Mouse (Mus musculus) forebrain, embryonic 11.5 days (tissue): ENCODE results near the gene Pitpna. TPM values are rescaled to one million over a fixed set of nuclear protein-coding genes. Genes with fewer than 3 reads are reported as not detected.
"Not testable (repeated sequence)": the region's sequence is repeated elsewhere in the genome, so short reads cannot be mapped to it uniquely, and the experiment has no call there.

ENCODE experiments used
- ATAC-seq: fragments of 200-750 bp; cut with Nextera tagmentation; replicated peaks from 2 replicates; pipeline ENCODE4 v1.8.0; 2017; ENCODE audit warnings: moderate TSS enrichment; ENCODE audit not compliant: low FRiP score
- DNase-seq: peaks from one replicate; pipeline ENCODE4 v3.0.0-alpha.2; 2017; ENCODE audit warnings: low spot score
- H3K27ac ChIP-seq: fragments of 300-500 bp; sonication (generic); 2 replicates; pipeline ENCODE4 v1.5.1; 2014; ENCODE audit warnings: low read depth, low read length
- H3K27me3 ChIP-seq: fragments of 300-500 bp; sonication (generic); 2 replicates; pipeline ENCODE4 v1.6.1; 2014; ENCODE audit warnings: mild to moderate bottlenecking, low read length, mixed read lengths; ENCODE audit not compliant: control insufficient read depth, insufficient read depth
- H3K36me3 ChIP-seq: fragments of 300-500 bp; sonication (generic); 2 replicates; pipeline ENCODE4 v1.6.1; 2014; ENCODE audit warnings: mild to moderate bottlenecking, low read length, moderate library complexity, mixed read lengths; ENCODE audit not compliant: control insufficient read depth, insufficient read depth
- H3K4me1 ChIP-seq: fragments of 300-500 bp; sonication (generic); replicated peaks from 2 replicates; pipeline ENCODE4 v1.6.1; 2014; ENCODE audit warnings: low read length, mixed read lengths; ENCODE audit not compliant: control insufficient read depth, insufficient read depth
- H3K4me2 ChIP-seq: fragments of 300-500 bp; sonication (generic); 2 replicates; pipeline ENCODE4 v1.6.1; 2014; ENCODE audit warnings: low read depth, mild to moderate bottlenecking, low read length, moderate library complexity, mixed read lengths; ENCODE audit not compliant: severe bottlenecking
- H3K4me3 ChIP-seq: fragments of 300-500 bp; sonication (generic); 2 replicates; pipeline ENCODE4 v1.5.1; 2014; ENCODE audit warnings: low read depth, low read length
- H3K9ac ChIP-seq: fragments of 300-500 bp; sonication (generic); 2 replicates; pipeline ENCODE4 v1.6.1; 2014; ENCODE audit warnings: low read length
- H3K9me3 ChIP-seq: fragments of 300-500 bp; sonication (generic); 2 replicates; pipeline ENCODE4 v1.6.1; 2016; ENCODE audit warnings: low read length, mixed read lengths; ENCODE audit not compliant: control insufficient read depth
- whole genome bisulfite sequencing: fragments of 180-500 bp; shearing (Covaris S2); extraction: QIAGEN DNeasy Blood & Tissue Kit; methylation state at CpG from one replicate; pipeline ENCODE4 v1.1.7; 2014; 5-methylcytosine and 5-hydroxymethylcytosine counted together
- polyA plus RNA-seq: library from polyadenylated mRNA; unstranded; fragments of >200 nt; fragmentation: Nextera tagmentation; extraction: Ambion mirVana; gene quantifications from 2 replicates; pipeline ENCODE4 v1.2.1, GENCODE M21; 2014

The Pitpna gene
- polyA plus RNA-seq, 1 experiment from 2014 or later: 79.5 TPM

DNA sequence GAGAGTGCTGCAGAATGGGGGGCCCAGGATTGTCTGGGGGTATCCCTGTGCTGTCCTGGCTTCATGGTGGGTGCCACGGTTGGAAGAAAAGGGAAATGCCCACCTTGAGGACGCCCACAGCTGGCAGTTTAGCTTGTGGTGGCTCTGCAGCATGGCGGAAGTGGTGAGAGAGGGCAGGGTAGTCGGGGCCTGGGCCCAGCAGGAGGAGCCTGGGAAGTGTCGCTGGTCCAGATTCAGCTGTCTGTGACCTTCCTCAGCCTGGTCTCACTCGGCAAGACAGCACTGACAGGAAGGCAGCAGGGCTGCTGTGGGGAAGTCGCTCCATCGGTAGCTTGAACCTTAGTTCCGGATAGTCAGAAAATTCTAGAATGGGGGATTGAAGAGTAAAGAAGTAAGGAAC lies 6.5 kb downstream of the Pitpna start:
- Histone ChIP-seq H3K9ac (no peak overlapping the region), H3K27me3 (no peaks in the 10 kb centered on the region), H3K27ac (no peak overlapping the region), H3K4me1 (no peaks in the 10 kb centered on the region; the same call in 1 of the 2 replicates), H3K4me3 (no peak overlapping the region), H3K9me3 (no peaks in the 10 kb centered on the region), H3K36me3 (no peaks in the 10 kb centered on the region; the same call in none of the 2 replicates), H3K4me2 (no peak overlapping the region)
- no peak for DNase-seq
- WGBS: 85% methylated on average over 9 of the region's 9 CpGs
- no peak for ATAC-seq

DNA sequence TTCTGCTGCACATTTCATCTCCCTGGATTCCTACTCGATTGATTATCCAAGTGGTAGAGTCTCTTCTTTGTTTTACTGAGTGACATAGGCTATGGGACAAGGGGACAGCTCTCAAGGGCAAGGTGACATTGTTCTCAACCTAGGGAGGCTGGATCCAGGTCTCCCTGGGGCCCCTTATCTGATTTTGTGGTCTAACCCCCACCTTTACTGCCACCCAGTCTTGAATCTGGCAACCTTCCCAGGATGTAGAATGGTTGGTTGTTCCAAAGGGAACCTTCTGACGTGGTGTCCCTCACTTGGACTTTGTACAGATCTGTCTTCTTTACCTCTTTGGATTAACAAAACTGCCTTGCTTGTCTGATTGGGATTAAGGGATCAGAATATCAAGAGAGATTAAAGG lies 7.5 kb downstream of the Pitpna start:
- DNase-seq: no peak
- H3K4me3 ChIP-seq: no peak overlapping the region
- H3K27ac ChIP-seq: no peak overlapping the region
- no peak overlapping the region for H3K9ac ChIP-seq
- no peaks in the 10 kb centered on the region for H3K27me3 ChIP-seq
- no peak overlapping the region for H3K4me2 ChIP-seq
- no peaks in the 10 kb centered on the region; the same call in 1 of the 2 replicates for H3K36me3 ChIP-seq
- no peaks in the 10 kb centered on the region for H3K9me3 ChIP-seq
- WGBS: 62% methylated on average over 2 of the region's 2 CpGs
- no peaks in the 10 kb centered on the region for H3K4me1 ChIP-seq
- ATAC-seq: no peak

DNA sequence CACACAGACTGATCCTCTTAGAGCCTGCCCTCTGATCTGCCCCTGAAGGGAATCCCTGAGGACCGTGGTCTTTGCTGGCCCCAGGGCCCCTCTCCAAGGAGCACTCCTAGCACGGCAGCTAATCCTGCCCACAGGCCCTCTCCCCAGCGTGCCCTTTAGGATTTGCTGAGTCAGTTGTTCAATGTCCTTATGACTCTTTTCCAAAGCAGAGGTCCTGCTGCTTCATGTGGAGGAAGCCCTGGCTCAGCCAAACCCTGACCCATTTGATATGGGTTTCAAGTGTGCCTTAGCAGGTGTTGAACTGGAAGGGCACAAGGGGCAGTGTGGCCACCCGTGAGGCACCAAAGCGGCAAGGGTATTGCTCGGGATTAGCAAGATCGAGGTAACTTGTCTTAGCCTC lies 7.9 kb downstream of the Pitpna start:
- H3K9me3 ChIP-seq: no peaks in the 10 kb centered on the region
- DNase-seq: no peak
- no peaks in the 10 kb centered on the region for H3K4me1 ChIP-seq
- no peak overlapping the region for H3K27ac ChIP-seq
- H3K9ac ChIP-seq: no peak overlapping the region
- H3K4me2 ChIP-seq: no peak overlapping the region
- H3K27me3 ChIP-seq: no peaks in the 10 kb centered on the region
- ATAC-seq: no peak
- no peak overlapping the region for H3K4me3 ChIP-seq
- H3K36me3 ChIP-seq: no peaks in the 10 kb centered on the region; the same call in 1 of the 2 replicates
- 53% methylated on average over 7 of the region's 7 CpGs for WGBS

DNA sequence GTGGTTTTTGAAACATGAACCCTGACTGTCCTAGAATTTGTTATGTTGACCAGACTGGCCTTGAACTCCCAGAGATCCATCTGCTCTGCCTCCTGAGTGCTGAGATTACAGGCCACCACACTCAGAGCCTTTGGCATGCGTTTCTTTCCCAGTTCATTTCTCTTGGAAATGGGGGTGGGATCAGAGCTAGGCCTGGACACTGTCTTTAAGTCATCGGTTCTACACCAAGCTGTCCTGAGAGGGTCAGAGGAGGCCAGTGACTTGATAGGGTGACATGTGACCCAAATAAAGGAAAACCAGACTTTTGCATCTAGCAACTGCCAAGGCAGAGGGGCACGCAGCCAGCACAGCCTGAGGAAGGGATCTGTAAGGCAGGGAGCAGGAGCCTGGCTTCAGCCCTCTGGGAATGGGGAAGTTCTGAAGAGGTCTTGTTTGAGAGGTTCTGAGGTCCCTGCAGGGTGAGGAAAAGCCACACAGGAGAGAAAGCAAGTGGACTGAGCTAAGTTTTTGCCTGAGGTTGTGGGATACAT lies 8.9 kb downstream of the Pitpna start:
- H3K4me1 ChIP-seq: no peaks in the 10 kb centered on the region
- ATAC-seq (no peak), DNase-seq (no peak)
- no peak overlapping the region for H3K4me2 ChIP-seq
- no peak overlapping the region for H3K4me3 ChIP-seq
- no peak overlapping the region for H3K9ac ChIP-seq
- H3K9me3 ChIP-seq: no peaks in the 10 kb centered on the region
- no peak overlapping the region for H3K27ac ChIP-seq
- H3K27me3 ChIP-seq: no peaks in the 10 kb centered on the region
- WGBS: 88% methylated on average over 3 of the region's 3 CpGs
- peaks cover 2% of the 10 kb centered on the region for H3K36me3 ChIP-seq

DNA sequence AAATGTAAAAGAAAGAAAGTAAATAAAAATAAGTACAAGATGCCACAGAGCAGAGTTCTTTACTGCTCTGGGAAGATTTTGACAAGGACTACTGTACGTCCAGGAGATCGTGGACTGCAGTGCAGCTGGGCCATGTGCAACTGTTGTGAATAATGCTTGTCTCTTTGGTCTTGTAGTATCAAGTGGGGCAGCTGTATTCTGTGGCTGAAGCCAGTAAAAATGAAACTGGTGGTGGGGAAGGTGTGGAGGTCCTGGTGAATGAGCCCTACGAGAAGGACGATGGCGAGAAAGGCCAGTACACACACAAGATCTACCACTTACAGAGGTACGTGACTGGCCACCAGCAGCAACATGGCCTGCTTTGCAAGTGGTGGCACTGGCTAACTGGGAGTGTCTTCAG lies 10.1 kb downstream of the Pitpna start:
- H3K4me1 ChIP-seq: no peaks in the 10 kb centered on the region
- H3K4me3 ChIP-seq: no peak overlapping the region
- no peak for ATAC-seq
- WGBS: 93% methylated on average over 6 of the region's 6 CpGs
- H3K27me3 ChIP-seq: no peaks in the 10 kb centered on the region
- H3K4me2 ChIP-seq: no peak overlapping the region
- H3K36me3 ChIP-seq: peaks cover 2% of the 10 kb centered on the region
- no peak overlapping the region for H3K27ac ChIP-seq
- no peaks in the 10 kb centered on the region for H3K9me3 ChIP-seq
- DNase-seq: no peak
- no peak overlapping the region for H3K9ac ChIP-seq

DNA sequence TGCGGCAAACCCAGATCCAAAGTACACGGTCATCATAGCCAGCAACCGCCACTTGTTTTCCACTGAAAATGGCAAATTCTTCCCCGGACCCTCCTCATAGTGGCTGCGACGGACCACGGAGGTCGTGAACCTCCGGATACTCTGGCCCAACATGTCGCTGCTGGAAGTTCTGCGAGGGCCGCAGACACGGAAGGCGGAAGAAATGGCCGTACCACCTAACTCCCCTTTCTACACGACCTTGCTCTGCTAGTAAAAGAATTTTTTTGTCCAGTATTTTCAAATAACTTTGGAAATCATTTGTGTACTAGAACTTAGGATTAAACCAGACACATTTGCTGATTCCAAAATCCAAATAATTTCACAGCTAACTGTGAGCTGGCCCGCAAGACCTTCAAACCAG lies 11.9 kb downstream of the Pitpna start:
- H3K36me3 ChIP-seq, H3K4me1 ChIP-seq, H3K27ac ChIP-seq, DNase-seq, ATAC-seq, H3K4me3 ChIP-seq, H3K27me3 ChIP-seq, H3K4me2 ChIP-seq, H3K9me3 ChIP-seq, H3K9ac ChIP-seq: not testable (repeated sequence)
- 92% methylated on average over 17 of the region's 17 CpGs for WGBS

DNA sequence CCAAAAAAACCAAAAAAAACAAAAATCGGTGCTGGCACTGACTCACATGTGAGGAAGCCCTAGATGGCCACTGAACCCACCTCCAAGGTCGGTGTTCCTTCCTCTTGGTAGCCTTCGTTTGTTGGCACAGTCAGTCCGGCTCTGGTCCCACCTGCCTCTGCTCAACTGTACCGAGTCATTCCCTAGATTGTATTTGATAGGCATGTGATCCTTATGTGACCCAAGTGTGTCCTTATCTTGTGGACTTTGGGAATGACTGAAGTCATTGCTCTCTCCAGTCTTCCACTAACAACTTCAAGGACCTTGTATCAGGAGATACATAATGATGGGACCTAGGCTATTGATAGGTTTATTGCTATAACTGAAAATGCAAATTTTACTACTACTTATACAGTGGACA lies 16.9 kb downstream of the Pitpna start:
- WGBS: 87% methylated on average over 5 of the region's 5 CpGs
- Histone ChIP-seq H3K27ac (no peak overlapping the region), H3K4me3 (no peak overlapping the region), H3K9me3 (no peaks in the 10 kb centered on the region), H3K9ac (no peak overlapping the region), H3K4me1 (no peaks in the 10 kb centered on the region), H3K4me2 (no peak overlapping the region), H3K27me3 (no peaks in the 10 kb centered on the region), H3K36me3 (peaks cover 2% of the 10 kb centered on the region)
- DNase-seq: no peak
- ATAC-seq: no peak

DNA sequence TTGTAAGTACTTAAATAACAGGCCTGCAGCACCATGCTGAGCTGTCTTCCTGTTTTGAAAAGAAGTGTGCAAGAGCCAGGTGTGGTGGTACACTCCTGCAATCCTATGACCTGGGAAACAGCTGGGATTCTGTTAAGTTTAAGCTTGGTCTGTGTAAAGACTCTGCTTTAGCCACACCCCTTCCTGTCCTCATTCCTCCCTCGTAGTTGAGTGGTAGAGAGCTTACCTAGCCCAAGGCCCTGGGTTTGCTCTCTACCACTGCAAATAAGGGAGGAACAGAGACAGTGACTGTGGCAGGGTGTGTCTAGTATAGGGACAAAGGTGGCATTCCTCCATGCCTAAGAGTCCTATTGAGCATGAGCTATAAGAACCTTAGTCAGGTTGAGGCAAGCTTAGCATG lies 17.4 kb downstream of the Pitpna start:
- H3K4me2 ChIP-seq: no peak overlapping the region
- no peak for ATAC-seq
- H3K4me1 ChIP-seq: no peaks in the 10 kb centered on the region
- 77% methylated on average over 1 of the region's 1 CpGs for WGBS
- H3K27ac ChIP-seq: no peak overlapping the region
- no peaks in the 10 kb centered on the region for H3K9me3 ChIP-seq
- no peak overlapping the region for H3K9ac ChIP-seq
- H3K4me3 ChIP-seq: no peak overlapping the region
- no peaks in the 10 kb centered on the region for H3K27me3 ChIP-seq
- H3K36me3 ChIP-seq: peaks cover 2% of the 10 kb centered on the region
- DNase-seq: no peak

DNA sequence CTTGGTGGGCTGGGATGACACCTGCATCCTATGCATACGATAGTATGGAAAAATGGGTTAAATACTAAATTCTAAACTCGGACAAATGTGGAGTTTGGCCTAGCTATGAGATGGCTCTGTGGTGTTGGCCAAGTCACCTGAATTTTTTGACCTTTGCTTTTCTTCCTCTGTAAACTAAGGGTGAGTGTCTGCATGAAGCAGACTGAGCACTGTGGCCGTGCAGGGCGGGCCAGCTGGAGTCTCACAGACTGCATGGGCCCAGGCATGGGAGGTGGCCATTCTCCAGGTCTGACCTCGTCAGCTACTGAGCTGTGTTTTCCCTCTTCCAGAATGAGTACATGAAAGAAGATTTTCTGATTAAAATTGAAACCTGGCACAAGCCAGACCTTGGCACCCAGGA lies 20.9 kb downstream of the Pitpna start:
- Histone ChIP-seq H3K36me3 (no peaks in the 10 kb centered on the region), H3K4me3 (no peak overlapping the region), H3K9ac (no peak overlapping the region), H3K27ac (no peak overlapping the region), H3K4me2 (no peak overlapping the region), H3K9me3 (no peaks in the 10 kb centered on the region), H3K4me1 (no peaks in the 10 kb centered on the region), H3K27me3 (no peaks in the 10 kb centered on the region)
- ATAC-seq (no peak), DNase-seq (no peak)
- 94% methylated on average over 5 of the region's 5 CpGs for WGBS
